Mouse (Mus musculus) spleen, adult 2 months (tissue): ENCODE data around the gene Spta1. TPM values are rescaled to one million over a fixed set of nuclear protein-coding genes. Genes with fewer than 3 reads are reported as not detected.

Source experiments
- DNase-seq, 2 experiments: peaks; one replicate each; pipeline versions ENCODE4 v3.0.0 to v3.0.0-alpha.2; 2012 to 2021; ENCODE audit warnings: low spot score in 2 of 2, low read depth in 1 of 2
- H3K27ac ChIP-seq: fragments of 200-500 bp; 2 replicates; pipeline ENCODE4 v1.5.1; 2012; ENCODE audit warnings: low read length, inconsistent platforms; ENCODE audit not compliant: insufficient read depth
- H3K27me3 ChIP-seq: fragments of 200-500 bp; 2 replicates; pipeline ENCODE4 v1.6.1; 2012; ENCODE audit warnings: mild to moderate bottlenecking, moderate library complexity, low read length, inconsistent platforms; ENCODE audit not compliant: control insufficient read depth, insufficient read depth
- H3K36me3 ChIP-seq: fragments of 200-500 bp; 2 replicates; pipeline ENCODE4 v1.6.1; 2012; ENCODE audit warnings: mild to moderate bottlenecking, low read length, inconsistent platforms; ENCODE audit not compliant: control insufficient read depth, insufficient read depth
- H3K4me1 ChIP-seq: fragments of 200-500 bp; 2 replicates; pipeline ENCODE4 v1.6.1; 2011; ENCODE audit warnings: inconsistent platforms; ENCODE audit not compliant: control insufficient read depth, insufficient read depth, insufficient read length
- H3K4me3 ChIP-seq: fragments of 200-500 bp; 2 replicates; pipeline ENCODE4 v1.5.1; 2011; ENCODE audit warnings: mild to moderate bottlenecking, inconsistent platforms; ENCODE audit not compliant: insufficient read depth, insufficient read length; ENCODE audit errors: extremely low read depth
- CTCF ChIP-seq: fragments of 200-500 bp; IDR thresholded peaks from 2 replicates; pipeline ENCODE4 v1.5.1; 2011; ENCODE audit warnings: mild to moderate bottlenecking, inconsistent platforms; ENCODE audit not compliant: insufficient read depth, insufficient read length, insufficient replicate concordance; ENCODE audit errors: extremely low read depth
- POLR2A ChIP-seq: fragments of 200-500 bp; IDR thresholded peaks from 2 replicates; pipeline ENCODE4 v1.6.1; 2011; ENCODE audit warnings: low read depth, low read length, inconsistent platforms
- WGBS: fragments of 180-500 bp; shearing (Covaris S2); methylation state at CpG from one replicate; pipeline ENCODE4 v1.1.7; 2018; 5-methylcytosine and 5-hydroxymethylcytosine counted together
- polyA plus RNA-seq: library from polyadenylated mRNA; depleted of rRNA; stranded (reverse); fragments of >200 nt; gene quantifications from 2 replicates; pipeline ENCODE4 v1.2.3, GENCODE M21; 2012

Gene Spta1
- polyA plus RNA-seq, 1 experiment: 3.2 TPM

- no peak overlapping the region for H3K4me3 ChIP-seq
- WGBS: 80% methylated on average over 5 of the region's 5 CpGs
- no peak for TF ChIP-seq POLR2A
- no peak for TF ChIP-seq CTCF
- H3K4me1 ChIP-seq: no peaks in the 10 kb centered on the region
- no peak for DNase-seq
- H3K27ac ChIP-seq: no peak overlapping the region
- H3K27me3 ChIP-seq: no peaks in the 10 kb centered on the region
- H3K36me3 ChIP-seq: no peaks in the 10 kb centered on the region
These were observed 39.7 kb downstream of the Spta1 start for GRCm38 (mm10) chr1:174212286-174212685.

- Histone ChIP-seq H3K27me3 (no peaks in the 10 kb centered on the region), H3K4me3 (no peak overlapping the region), H3K27ac (no peak overlapping the region), H3K36me3 (no peaks in the 10 kb centered on the region), H3K4me1 (no peaks in the 10 kb centered on the region)
- TF ChIP-seq POLR2A (no peak), CTCF (no peak)
- DNase-seq: no peak
- WGBS: 82% methylated on average over 8 of the region's 8 CpGs
These were observed 42.9 kb downstream of the Spta1 start for GRCm38 (mm10) chr1:174215270-174216038.

- DNase-seq: no peak
- Histone ChIP-seq H3K27ac (no peak overlapping the region), H3K4me1 (no peaks in the 10 kb centered on the region), H3K27me3 (no peaks in the 10 kb centered on the region), H3K4me3 (no peak overlapping the region), H3K36me3 (no peaks in the 10 kb centered on the region)
- TF ChIP-seq CTCF: no peak
- no peak for TF ChIP-seq POLR2A
- 87% methylated on average over 8 of the region's 8 CpGs for WGBS
These were observed 44.1 kb downstream of the Spta1 start for GRCm38 (mm10) chr1:174216528-174217204.

- Histone ChIP-seq H3K4me1 (no peaks in the 10 kb centered on the region), H3K27me3 (no peaks in the 10 kb centered on the region), H3K36me3 (no peaks in the 10 kb centered on the region), H3K27ac (no peak overlapping the region), H3K4me3 (no peak overlapping the region)
- no peak for DNase-seq
- TF ChIP-seq CTCF (no peak), POLR2A (no peak)
- 89% methylated on average over 4 of the region's 4 CpGs for WGBS
These were observed 67.3 kb downstream of the Spta1 start for GRCm38 (mm10) chr1:174239916-174240315.

GRCm38 (mm10) chr1:174244621-174245020, 72.0 kb downstream of the Spta1 start:
- no peak for DNase-seq
- Histone ChIP-seq H3K36me3 (no peaks in the 10 kb centered on the region), H3K4me1 (no peaks in the 10 kb centered on the region), H3K4me3 (no peak overlapping the region), H3K27ac (no peak overlapping the region), H3K27me3 (no peaks in the 10 kb centered on the region)
- no peak for TF ChIP-seq POLR2A
- TF ChIP-seq CTCF: no peak
- 93% methylated on average over 2 of the region's 2 CpGs for WGBS

GRCm38 (mm10) chr1:174246080-174246479, 73.5 kb downstream of the Spta1 start:
- 100% methylated on average over 1 of the region's 1 CpGs for WGBS
- no peak overlapping the region for H3K27ac ChIP-seq
- no peak overlapping the region for H3K4me3 ChIP-seq
- H3K36me3 ChIP-seq: no peaks in the 10 kb centered on the region
- no peak for TF ChIP-seq POLR2A
- TF ChIP-seq CTCF: no peak
- no peaks in the 10 kb centered on the region for H3K4me1 ChIP-seq
- H3K27me3 ChIP-seq: no peaks in the 10 kb centered on the region; the same call in 1 of the 2 replicates
- no peak for DNase-seq

- no peak for DNase-seq
- H3K36me3 ChIP-seq: no peaks in the 10 kb centered on the region
- no peak overlapping the region for H3K4me3 ChIP-seq
- 96% methylated on average over 6 of the region's 6 CpGs for WGBS
- TF ChIP-seq POLR2A (no peak), CTCF (no peak)
- H3K4me1 ChIP-seq: no peaks in the 10 kb centered on the region
- no peaks in the 10 kb centered on the region; the same call in 1 of the 2 replicates for H3K27me3 ChIP-seq
- H3K27ac ChIP-seq: no peak overlapping the region
These were observed 74.6 kb downstream of the Spta1 start for GRCm38 (mm10) chr1:174247170-174247569.
